Mouse (Mus musculus) testis, adult 2 months (tissue): Measurements from ENCODE around the gene Metrn. TPM values are rescaled to one million over a fixed set of nuclear protein-coding genes. Genes with fewer than 3 reads are reported as not detected.

Source experiments
- H3K27ac ChIP-seq: fragments of 200-500 bp; 2 replicates; pipeline ENCODE4 v1.5.1; 2012; ENCODE audit warnings: low read depth, low read length; ENCODE audit not compliant: control insufficient read depth, insufficient read depth
- H3K27me3 ChIP-seq: fragments of 200-500 bp; 2 replicates; pipeline ENCODE4 v1.6.1; 2012; ENCODE audit warnings: mild to moderate bottlenecking, low read length, moderate library complexity; ENCODE audit not compliant: control insufficient read depth, insufficient read depth
- H3K36me3 ChIP-seq: fragments of 200-500 bp; 2 replicates; pipeline ENCODE4 v1.6.1; 2012; ENCODE audit warnings: mild to moderate bottlenecking, low read length; ENCODE audit not compliant: control insufficient read depth, insufficient read depth
- H3K4me1 ChIP-seq: fragments of 200-500 bp; 2 replicates; pipeline ENCODE4 v1.6.1; 2012; ENCODE audit warnings: low read length; ENCODE audit not compliant: control insufficient read depth, insufficient read depth
- H3K4me3 ChIP-seq: fragments of 200-500 bp; 2 replicates; pipeline ENCODE4 v1.5.1; 2012; ENCODE audit warnings: low read depth, mild to moderate bottlenecking, low read length, moderate library complexity, mixed read lengths; ENCODE audit not compliant: control insufficient read depth
- CTCF ChIP-seq: fragments of 200-500 bp; IDR thresholded peaks from 2 replicates; pipeline ENCODE4 v1.5.1; 2012; ENCODE audit warnings: low read depth, mild to moderate bottlenecking, inconsistent platforms, low read length, moderate library complexity; ENCODE audit not compliant: control insufficient read depth, insufficient read depth, insufficient replicate concordance
- POLR2A ChIP-seq: fragments of 200-500 bp; IDR thresholded peaks from 2 replicates; pipeline ENCODE4 v1.6.1; 2012; ENCODE audit warnings: low read depth, mild to moderate bottlenecking, inconsistent platforms, low read length, moderate library complexity; ENCODE audit not compliant: control insufficient read depth
- polyA plus RNA-seq: library from polyadenylated mRNA; depleted of rRNA; stranded (reverse); fragments of >200 nt; gene quantifications from 2 replicates; pipeline ENCODE4 v1.2.3, GENCODE M21; 2012; rRNA removed

Gene Metrn
- polyA plus RNA-seq, 1 experiment: 19.4 TPM

GRCm38 (mm10) chr17:25749314-25749713 lies 47.6 kb downstream of the Metrn start:
- Histone ChIP-seq H3K36me3 (no peaks in the 10 kb centered on the region), H3K27ac (no peak overlapping the region), H3K27me3 (no peaks in the 10 kb centered on the region), H3K4me3 (no peak overlapping the region), H3K4me1 (peaks cover 4% of the 10 kb centered on the region)
- TF ChIP-seq POLR2A (no peak), CTCF (no peak)

GRCm38 (mm10) chr17:25748238-25748637 lies 48.7 kb downstream of the Metrn start:
- no peak overlapping the region for H3K27ac ChIP-seq
- no peaks in the 10 kb centered on the region for H3K27me3 ChIP-seq
- TF ChIP-seq POLR2A (no peak), CTCF (no peak)
- no peaks in the 10 kb centered on the region for H3K36me3 ChIP-seq
- H3K4me1 ChIP-seq: peaks cover 5% of the 10 kb centered on the region
- H3K4me3 ChIP-seq: no peak overlapping the region

GRCm38 (mm10) chr17:25744311-25744710 lies 52.6 kb downstream of the Metrn start:
- Histone ChIP-seq H3K4me1 (peaks cover 5% of the 10 kb centered on the region), H3K27ac (no peak overlapping the region), H3K4me3 (no peak overlapping the region), H3K27me3 (no peaks in the 10 kb centered on the region), H3K36me3 (no peaks in the 10 kb centered on the region)
- TF ChIP-seq CTCF: no peak
- TF ChIP-seq POLR2A: no peak

DNA sequence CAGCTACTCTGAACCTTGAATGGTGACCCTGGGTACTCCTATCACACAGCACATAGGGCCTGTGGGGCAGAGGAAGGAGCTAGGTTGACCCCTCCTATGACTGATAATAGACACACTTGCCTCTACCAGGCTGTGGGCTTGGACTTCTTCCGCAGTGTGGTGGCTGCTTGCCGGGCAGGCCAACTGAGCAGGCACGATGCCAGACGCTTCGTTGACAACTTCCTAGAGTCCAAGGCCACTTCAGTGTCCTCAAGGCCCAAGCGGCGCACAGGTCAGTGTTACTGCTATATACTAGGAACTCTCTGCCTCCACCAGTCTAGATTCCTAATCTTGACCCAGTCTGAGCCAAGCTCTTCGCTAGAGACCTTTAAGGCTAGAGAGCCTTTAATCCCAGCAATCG lies 53.1 kb downstream of the Metrn start:
- H3K36me3 ChIP-seq: no peaks in the 10 kb centered on the region

More for the DNA sequence above, 53.1 kb downstream of the Metrn start:
- H3K4me1 ChIP-seq: peaks cover 5% of the 10 kb centered on the region
- no peak for TF ChIP-seq CTCF
- TF ChIP-seq POLR2A: no peak
- H3K4me3 ChIP-seq: no peak overlapping the region
- no peak overlapping the region for H3K27ac ChIP-seq
- H3K27me3 ChIP-seq: no peaks in the 10 kb centered on the region

Other genes starting within 250 kb of the Metrn start
- 6.7 and 8.2 TPM in 2 replicates for gene Sox8, start 226.4 kb downstream of the Metrn start, polyA plus RNA-seq
- 87.6 and 93.5 TPM in 2 replicates for gene Lmf1, start 218.1 kb downstream of the Metrn start, polyA plus RNA-seq
- 0.44 and 0.84 TPM in 2 replicates for gene Gng13, start 80.0 kb downstream of the Metrn start, polyA plus RNA-seq
- gene Chtf18, start 69.7 kb downstream of the Metrn start, polyA plus RNA-seq: 16.1 and 18.9 TPM in 2 replicates
- gene Rpusd1, start 69.5 kb downstream of the Metrn start, polyA plus RNA-seq: 8.3 and 9.8 TPM in 2 replicates
- 0.65 and 1.0 TPM in 2 replicates for gene Mslnl, start 61.1 kb downstream of the Metrn start, polyA plus RNA-seq
- 0.63 and 0.82 TPM in 2 replicates for gene Msln, start 42.8 kb downstream of the Metrn start, polyA plus RNA-seq
- gene Narfl, start 23.4 kb downstream of the Metrn start, polyA plus RNA-seq: 17.9 and 20.3 TPM in 2 replicates
- gene Haghl, start 11.5 kb downstream of the Metrn start, polyA plus RNA-seq: 81.1 and 83.4 TPM in 2 replicates
- gene Ccdc78, start 10.6 kb downstream of the Metrn start, polyA plus RNA-seq: 1.3 and 1.6 TPM in 2 replicates
- gene Fam173a, start 4.2 kb downstream of the Metrn start, polyA plus RNA-seq: 49.8 and 55.5 TPM in 2 replicates
- not detected in 2 replicates for gene AC134908.4, start 1.5 kb downstream of the Metrn start, polyA plus RNA-seq
- 6.2 and 7.1 TPM in 2 replicates for gene Fbxl16, start 11.9 kb upstream of the Metrn start, polyA plus RNA-seq
- 35.8 and 36.0 TPM in 2 replicates for gene Wdr24, start 26.5 kb upstream of the Metrn start, polyA plus RNA-seq
- 16.4 and 18.6 TPM in 2 replicates for gene Jmjd8, start 31.7 kb upstream of the Metrn start, polyA plus RNA-seq
- gene Stub1, start 36.3 kb upstream of the Metrn start, polyA plus RNA-seq: 81.1 and 82.0 TPM in 2 replicates
- 2.1 and 2.7 TPM in 2 replicates for gene Rhbdl1, start 40.2 kb upstream of the Metrn start, polyA plus RNA-seq
- gene Gm20683, start 44.6 kb upstream of the Metrn start, polyA plus RNA-seq: 9.0 and 11.2 TPM in 2 replicates
- 37.5 and 38.7 TPM in 2 replicates for gene Rhot2, start 47.7 kb upstream of the Metrn start, polyA plus RNA-seq
- 49.9 and 54.9 TPM in 2 replicates for gene Wdr90, start 64.4 kb upstream of the Metrn start, polyA plus RNA-seq
- gene Mcrip2, start 71.6 kb upstream of the Metrn start, polyA plus RNA-seq: 28.2 and 28.8 TPM in 2 replicates
- gene Mettl26, start 77.9 kb upstream of the Metrn start, polyA plus RNA-seq: 49.8 and 56.2 TPM in 2 replicates
- gene Wfikkn1, start 83.7 kb upstream of the Metrn start, polyA plus RNA-seq: 0.96 and 0.98 TPM in 2 replicates
- gene Rab40c, start 122.6 kb upstream of the Metrn start, polyA plus RNA-seq: 30.2 and 31.9 TPM in 2 replicates
- 21.4 and 24.4 TPM in 2 replicates for gene Pigq, start 147.8 kb upstream of the Metrn start, polyA plus RNA-seq
- gene Nhlrc4, start 147.8 kb upstream of the Metrn start, polyA plus RNA-seq: 0.40 and 0.69 TPM in 2 replicates
- gene A930017K11Rik, start 155.4 kb upstream of the Metrn start, polyA plus RNA-seq: 0.10 and 0.20 TPM in 2 replicates
- 20.1 and 22.1 TPM in 2 replicates for gene Capn15, start 188.7 kb upstream of the Metrn start, polyA plus RNA-seq